ENCODE assay signal across 9 mouse cellular contexts in genomic region chr17:24540375-24540774, GRCm38 (mm10). TPM values are rescaled to one million over a fixed set of nuclear protein-coding genes. Genes with fewer than 3 reads are reported as not detected.
DNase-seq lines count a peak whose midpoint lies in the region; ATAC-seq and TF ChIP-seq lines count a peak whose summit lies in the region.
"Had no signal": no experiment of that assay in that cellular context is flagged by ENCODE, and none has a peak within 500 bp of the region (broad histone marks: within the 10 kb centered on the region; RNA-seq: fewer than 3 reads in every experiment).

No protein-coding gene starts in this region.

- H3K9ac ChIP-seq in intestine, embryonic 16.5 days (ENCODE audit: low read depth, low read length), result no peak overlapping the region
- no peak overlapping the region for H3K9ac ChIP-seq in lung, embryonic 14.5 days

- H3K27me3 ChIP-seq in cerebellum, adult 2 months (ENCODE audit: control insufficient read depth, insufficient read depth, low read length), result no peaks in the 10 kb centered on the region
- no peaks in the 10 kb centered on the region for H3K27me3 ChIP-seq in intestine, embryonic 16.5 days (replicated peaks; ENCODE audit: control insufficient read depth, insufficient read depth, low read length)
- no peaks in the 10 kb centered on the region for H3K27me3 ChIP-seq in lung, embryonic 14.5 days (ENCODE audit: insufficient read depth, low read length)

- 0 out of 2 replicates have a peak, but pooled peaks have one; percentile 36 for ATAC-seq in intestine, embryonic 16.5 days
- ATAC-seq in lung, embryonic 14.5 days (ENCODE audit: insufficient read depth), result no peak

- H3K27ac ChIP-seq in cerebellum, adult 2 months (ENCODE audit: insufficient read depth, low read length), result no peak overlapping the region
- no peak overlapping the region for H3K27ac ChIP-seq in intestine, embryonic 16.5 days (ENCODE audit: low read length)
- no peak overlapping the region for H3K27ac ChIP-seq in lung, embryonic 14.5 days (ENCODE audit: low read depth)

- DNase-seq in cerebellum, adult 2 months, result peak; percentile 54 to 63
- no peak for DNase-seq in cerebellum, adult 11 months
- peak; percentile 43 for DNase-seq in urinary bladder, postnatal 14 days (ENCODE audit: low spot score)
- no peak for DNase-seq in urinary bladder, adult 18-20 months (ENCODE audit: low spot score in 2 of 2)
- DNase-seq in lung, embryonic 14.5 days, result peak; percentile 86
- DNase-seq in thymus, postnatal 0 days (ENCODE audit: low spot score), result peak; percentile 76
- DNase-seq in adrenal gland, postnatal 4 days (ENCODE audit: low spot score in 2 of 2), result no peak

- H3K4me3 ChIP-seq in cerebellum, adult 2 months (replicated peaks; ENCODE audit: insufficient read depth, low read depth, low read length), result no peak overlapping the region
- no peak overlapping the region for H3K4me3 ChIP-seq in intestine, embryonic 16.5 days (ENCODE audit: low read length)
- H3K4me3 ChIP-seq in lung, embryonic 14.5 days (ENCODE audit: low read depth, low read length), result no peak overlapping the region
- H3K4me3 ChIP-seq: myocyte had no signal

- no peaks in the 10 kb centered on the region for H3K36me3 ChIP-seq in intestine, embryonic 16.5 days (ENCODE audit: control insufficient read depth, insufficient read depth, low read length)
- no peaks in the 10 kb centered on the region for H3K36me3 ChIP-seq in lung, embryonic 14.5 days (ENCODE audit: insufficient read depth)

- no peaks in the 10 kb centered on the region for H3K4me1 ChIP-seq in cerebellum, adult 2 months (ENCODE audit: control insufficient read depth, insufficient read depth, low read length)
- H3K4me1 ChIP-seq in intestine, embryonic 16.5 days (ENCODE audit: control insufficient read depth, insufficient read depth, low read length), result no peaks in the 10 kb centered on the region
- H3K4me1 ChIP-seq in lung, embryonic 14.5 days (ENCODE audit: insufficient read depth), result no peaks in the 10 kb centered on the region

- H3K4me2 ChIP-seq in intestine, embryonic 16.5 days (ENCODE audit: low read depth, low read length), result no peak overlapping the region
- H3K4me2 ChIP-seq in lung, embryonic 14.5 days, result no peak overlapping the region

- WGBS in cerebellum, adult 2 months, result 11% methylated on average over 3 of the region's 3 CpGs
- 12% methylated on average over 3 of the region's 3 CpGs for WGBS in intestine, embryonic 16.5 days
- 8% methylated on average over 3 of the region's 3 CpGs for WGBS in lung, embryonic 14.5 days

- TF ChIP-seq POLR2A in cerebellum, adult 2 months (IDR thresholded peaks at IDR 0.05; ENCODE audit: borderline replicate concordance, insufficient read depth, low read length), result no peak

- TF ChIP-seq CTCF in cerebellum, adult 2 months (IDR thresholded peaks at IDR 0.05; ENCODE audit: borderline replicate concordance, insufficient read depth, low read depth, low read length), result peak; percentile 79
- peak; percentile 78 for TF ChIP-seq CTCF in lung, embryonic 14.5 days (IDR thresholded peaks at IDR 0.05; ENCODE audit: low read depth)

- H3K9me3 ChIP-seq in intestine, embryonic 16.5 days (ENCODE audit: control insufficient read depth, low read length), result no peaks in the 10 kb centered on the region
- H3K9me3 ChIP-seq in lung, embryonic 14.5 days (ENCODE audit: low read depth, low read length), result no peaks in the 10 kb centered on the region

RNA-seq across cellular contexts. Expression of gene Rab26, which starts 6.4 kb away (rescaled TPM):
- polyA plus RNA-seq in cerebellum, adult 2 months (2012; rRNA removed), result 21.7 and 22.6 TPM in 2 replicates
- polyA plus RNA-seq in intestine, embryonic 16.5 days (2015; fragmentation: Nextera tagmentation; extraction: Ambion mirVana), result 5.2 and 6.6 TPM in 2 replicates
- 2.8 and 3.1 TPM in 2 replicates for polyA plus RNA-seq in lung, embryonic 14.5 days (2014; fragmentation: Nextera tagmentation; extraction: Ambion mirVana)
- 1.5 and 2.4 TPM in 2 replicates for polyA plus RNA-seq in thymus, postnatal 0 days (2015; fragmentation: Nextera tagmentation; extraction: Ambion mirVana)
- total RNA-seq in adrenal gland, postnatal 4 days (2021), result 1 to 10 TPM; 1.1 to 1.9 TPM

RNA-seq across cellular contexts. Expression of gene Pkd1, which starts 9.3 kb away (rescaled TPM):
- polyA plus RNA-seq in cerebellum, adult 2 months (2012; rRNA removed), result 122 and 132 TPM in 2 replicates
- polyA plus RNA-seq in intestine, embryonic 16.5 days (2015; fragmentation: Nextera tagmentation; extraction: Ambion mirVana), result 12.2 and 13.5 TPM in 2 replicates
- 27.6 and 34.0 TPM in 2 replicates for polyA plus RNA-seq in lung, embryonic 14.5 days (2014; fragmentation: Nextera tagmentation; extraction: Ambion mirVana)
- polyA plus RNA-seq in thymus, postnatal 0 days (2015; fragmentation: Nextera tagmentation; extraction: Ambion mirVana), result 4.6 and 6.4 TPM in 2 replicates
- total RNA-seq in adrenal gland, postnatal 4 days (2021), result 10 to 100 TPM; 67.8 to 70.9 TPM

RNA-seq across cellular contexts. Expression of gene Traf7, which starts 12.6 kb away (rescaled TPM):
- polyA plus RNA-seq in cerebellum, adult 2 months (2012; rRNA removed), result 197 and 198 TPM in 2 replicates
- polyA plus RNA-seq in intestine, embryonic 16.5 days (2015; fragmentation: Nextera tagmentation; extraction: Ambion mirVana), result 81.9 and 87.6 TPM in 2 replicates
- polyA plus RNA-seq in lung, embryonic 14.5 days (2014; fragmentation: Nextera tagmentation; extraction: Ambion mirVana), result 103 and 106 TPM in 2 replicates
- 59.9 and 64.3 TPM in 2 replicates for polyA plus RNA-seq in thymus, postnatal 0 days (2015; fragmentation: Nextera tagmentation; extraction: Ambion mirVana)
- total RNA-seq in adrenal gland, postnatal 4 days (2021), result 100 to 1,000 TPM; 137 to 149 TPM

RNA-seq across cellular contexts. Expression of gene Caskin1, which starts 52.0 kb away (rescaled TPM):
- polyA plus RNA-seq in cerebellum, adult 2 months (2012; rRNA removed), result 122 and 127 TPM in 2 replicates
- 1.1 and 1.4 TPM in 2 replicates for polyA plus RNA-seq in intestine, embryonic 16.5 days (2015; fragmentation: Nextera tagmentation; extraction: Ambion mirVana)
- polyA plus RNA-seq in lung, embryonic 14.5 days (2014; fragmentation: Nextera tagmentation; extraction: Ambion mirVana), result 0.93 and 1.1 TPM in 2 replicates
- 0.10 and 0.19 TPM in 2 replicates for polyA plus RNA-seq in thymus, postnatal 0 days (2015; fragmentation: Nextera tagmentation; extraction: Ambion mirVana)
- 10 to 100 TPM; 62.4 to 65.2 TPM for total RNA-seq in adrenal gland, postnatal 4 days (2021)

Comparison
In these comparisons a context has a peak if more than half of its experiments do, and no peak if none do; other contexts are left out.
1. DNase-seq: peak in cerebellum, adult 2 months (2 of 2), urinary bladder, postnatal 14 days (single experiment), lung, embryonic 14.5 days (single experiment) and thymus, postnatal 0 days (single experiment); none in cerebellum, adult 11 months (single experiment), urinary bladder, adult 18-20 months (0 of 2) and adrenal gland, postnatal 4 days (0 of 2).